Mouse (Mus musculus) cerebellum, adult 11-12 months (tissue): ENCODE results near the gene Pkn3.
"Not testable (repeated sequence)": the region's sequence is repeated elsewhere in the genome, so short reads cannot be mapped to it uniquely, and the experiment has no call there.

Experiments
- DNase-seq: peaks from one replicate; pipeline ENCODE4 v3.0.0; 2022

Pkn3 gene

DNA sequence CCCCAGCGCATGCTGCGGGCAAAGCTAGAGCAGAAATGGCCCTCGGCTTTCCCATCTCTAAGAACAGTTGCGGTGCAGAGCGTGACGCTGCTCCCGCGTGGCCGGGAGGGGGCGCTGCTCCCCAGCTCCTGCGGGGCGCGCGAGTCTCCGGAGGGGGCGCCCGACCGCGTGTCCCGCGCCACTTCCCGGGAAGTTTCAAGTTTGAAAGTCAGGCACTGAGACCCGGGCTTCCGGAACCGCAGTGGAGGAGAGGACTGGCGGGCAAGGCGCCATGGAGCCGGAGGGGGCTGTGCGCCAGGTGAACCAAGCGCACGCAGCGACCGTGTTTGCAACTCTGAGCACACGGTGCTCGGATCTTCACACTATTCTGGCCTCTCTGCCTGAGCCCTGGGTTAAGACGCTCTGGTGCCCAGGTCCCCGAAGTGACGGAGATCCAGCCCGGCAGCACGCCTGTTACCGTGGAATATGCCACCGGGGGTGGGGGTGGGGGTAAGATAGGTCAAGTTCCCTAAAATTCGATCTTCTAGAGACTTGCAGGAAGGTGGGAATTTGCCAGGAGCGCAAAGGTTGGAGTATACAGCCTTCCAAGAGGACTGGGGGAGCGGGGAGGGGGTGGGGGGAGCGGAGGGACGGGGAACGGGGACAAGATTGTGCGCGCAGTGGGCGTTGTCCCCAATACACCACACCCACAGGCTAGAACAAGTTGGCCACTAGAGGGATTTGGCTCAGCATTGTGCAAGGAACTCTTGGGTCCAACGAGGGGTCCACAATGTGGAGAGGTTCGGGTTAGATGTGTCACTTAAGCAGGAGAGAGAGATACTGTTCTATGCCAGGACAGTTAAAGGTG lies at the start of gene Pkn3:
TSS of gene Pkn3 (plus strand) at position 183 of the 847 bp plus-strand sequence.
- DNase-seq = peak; percentile 64

DNA sequence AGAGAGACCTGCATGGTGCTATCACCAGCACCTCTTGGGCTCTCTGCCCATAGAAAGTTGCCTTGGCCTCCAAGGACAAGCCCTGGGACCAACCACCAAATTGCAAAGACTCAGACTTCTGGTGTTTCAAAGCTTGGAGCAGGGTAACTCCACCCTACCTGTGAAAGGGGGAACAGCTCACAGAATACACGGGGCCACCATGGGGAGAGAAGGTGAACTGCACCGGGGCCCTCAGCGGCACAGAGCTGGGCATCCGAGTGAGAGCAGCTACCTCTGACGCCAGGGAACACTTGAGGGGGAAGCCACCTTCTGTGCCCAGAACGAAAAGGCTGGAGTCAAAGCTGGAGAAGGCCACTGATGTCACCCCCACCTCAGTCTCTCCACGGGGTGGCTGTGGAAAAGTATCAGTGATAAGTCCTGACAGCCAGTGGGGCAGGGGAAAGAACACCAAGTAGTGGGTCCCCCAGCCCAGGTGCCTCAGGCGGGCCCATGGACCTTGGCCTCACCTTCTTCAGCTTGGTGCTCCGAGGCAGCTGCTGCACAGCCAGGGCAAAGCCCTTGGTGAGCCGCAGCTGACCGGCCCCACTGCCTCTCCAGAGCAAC lies 45.1 kb upstream of the Pkn3 start:
- DNase-seq = no peak

DNA sequence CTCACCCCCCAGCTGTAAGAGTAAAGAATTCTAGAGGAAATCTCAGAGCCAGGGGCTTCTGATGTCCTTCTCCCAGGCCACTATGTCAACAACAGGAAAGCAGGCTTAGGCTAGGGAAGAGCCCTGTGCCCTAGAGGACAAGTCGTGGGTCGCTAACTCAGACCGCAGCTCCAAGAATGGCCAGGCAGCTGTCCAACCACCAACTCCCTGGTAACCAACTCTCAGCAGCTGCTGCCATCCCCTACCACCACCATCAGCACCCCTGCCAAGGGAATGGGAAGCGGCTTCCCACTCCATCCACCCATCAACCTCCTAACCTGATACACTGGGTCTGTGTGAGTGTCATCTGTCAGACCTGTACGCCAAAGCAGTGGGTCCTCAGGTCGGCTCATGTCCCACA lies 44.5 kb upstream of the Pkn3 start:
- DNase-seq = no peak

DNA sequence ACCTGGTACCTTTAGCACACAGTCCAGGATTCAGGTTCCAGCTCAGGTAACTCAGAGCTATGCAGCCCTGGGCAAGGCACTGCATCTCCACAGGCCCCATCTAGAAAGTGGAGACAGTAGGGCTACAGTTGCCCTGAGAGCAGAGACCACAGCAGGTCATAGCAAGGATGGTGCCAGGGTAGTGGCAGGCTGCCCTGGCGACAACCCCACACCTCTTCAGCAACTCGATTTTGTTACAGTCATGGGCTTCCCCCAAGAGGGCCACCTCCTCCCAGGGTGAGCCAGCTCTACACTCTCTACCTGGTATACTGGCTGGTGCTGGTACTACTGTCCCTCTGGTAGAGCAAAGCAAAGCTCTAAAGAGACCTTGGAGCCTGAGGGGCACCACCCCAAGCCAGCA lies 39.7 kb upstream of the Pkn3 start:
- DNase-seq = no peak

DNA sequence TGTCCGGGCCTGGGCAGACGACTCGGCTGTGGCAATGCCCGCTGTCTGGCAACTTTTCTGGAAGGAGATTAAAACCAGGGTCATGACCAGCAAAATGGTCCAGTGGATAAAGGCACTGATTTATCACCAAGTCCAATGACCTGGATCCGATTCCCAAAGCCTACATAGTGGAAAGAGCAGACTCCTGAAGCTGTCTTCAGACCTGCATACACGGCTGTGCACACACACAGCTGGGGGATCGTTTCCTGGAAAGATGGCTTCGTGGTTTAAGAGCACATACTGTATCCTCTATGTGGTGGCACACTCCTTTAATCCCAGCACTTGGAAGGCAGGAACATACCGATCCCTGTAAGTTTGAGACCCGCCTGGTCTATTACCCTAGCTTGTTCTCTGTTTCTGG lies 39.1 kb upstream of the Pkn3 start:
- no peak for DNase-seq

DNA sequence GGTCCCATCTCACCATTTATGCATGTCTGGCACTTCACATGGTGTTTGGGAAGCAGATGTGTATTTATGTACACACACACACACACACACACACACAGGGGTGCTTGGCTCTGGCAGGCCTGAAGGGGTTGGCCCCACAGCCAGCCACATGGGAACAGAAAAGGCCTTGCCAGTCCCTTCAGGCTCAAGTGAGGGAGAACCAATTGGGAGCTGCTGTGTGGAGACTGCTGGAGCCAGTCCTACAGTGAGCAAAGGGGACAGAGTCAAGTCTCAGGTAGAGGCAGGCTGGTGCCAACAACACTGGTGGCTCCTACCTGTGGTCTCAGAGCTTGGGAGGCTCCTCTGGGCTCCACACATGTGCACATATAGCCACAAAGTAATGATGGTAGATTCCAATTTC lies 37.8 kb upstream of the Pkn3 start:
- no peak for DNase-seq

DNA sequence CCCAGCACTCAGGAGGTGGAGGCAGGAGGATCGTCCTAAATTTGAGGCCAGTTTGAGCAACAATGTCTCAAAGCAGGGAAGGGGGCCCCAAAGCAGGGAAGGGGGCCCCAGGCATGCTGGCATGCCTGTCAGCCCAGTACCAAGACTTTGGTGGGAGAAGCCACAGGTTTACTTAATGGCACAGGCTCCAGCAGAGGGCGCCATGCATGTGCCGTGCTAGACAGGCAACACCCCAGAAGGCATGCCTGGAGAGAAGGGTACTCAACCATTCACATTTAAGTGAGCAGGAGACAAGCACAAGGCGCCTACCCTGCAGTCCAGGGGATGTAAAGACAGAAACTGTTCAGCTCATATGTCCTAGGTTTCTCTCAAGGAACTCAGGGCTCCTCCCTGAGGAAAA lies 35.0 kb upstream of the Pkn3 start:
- DNase-seq = peak; percentile 59

DNA sequence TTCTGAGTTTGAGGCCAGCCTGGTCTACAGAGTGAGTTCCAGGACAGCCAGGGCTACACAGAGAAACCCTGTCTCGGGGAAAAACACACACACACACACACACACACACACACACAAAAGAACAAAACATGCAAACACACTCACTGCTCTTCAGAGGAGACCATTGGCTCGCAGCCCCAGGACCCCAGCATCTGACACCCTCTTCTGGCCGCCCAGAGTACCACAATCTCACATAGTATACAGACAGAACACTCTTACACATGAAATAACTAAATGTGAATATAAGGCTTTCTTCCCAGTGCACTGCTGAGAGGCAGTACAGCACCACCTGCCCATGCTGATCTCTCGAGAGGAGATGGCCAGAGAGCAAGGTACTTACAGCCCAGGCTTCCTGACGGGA lies 32.9 kb upstream of the Pkn3 start:
- no peak for DNase-seq

DNA sequence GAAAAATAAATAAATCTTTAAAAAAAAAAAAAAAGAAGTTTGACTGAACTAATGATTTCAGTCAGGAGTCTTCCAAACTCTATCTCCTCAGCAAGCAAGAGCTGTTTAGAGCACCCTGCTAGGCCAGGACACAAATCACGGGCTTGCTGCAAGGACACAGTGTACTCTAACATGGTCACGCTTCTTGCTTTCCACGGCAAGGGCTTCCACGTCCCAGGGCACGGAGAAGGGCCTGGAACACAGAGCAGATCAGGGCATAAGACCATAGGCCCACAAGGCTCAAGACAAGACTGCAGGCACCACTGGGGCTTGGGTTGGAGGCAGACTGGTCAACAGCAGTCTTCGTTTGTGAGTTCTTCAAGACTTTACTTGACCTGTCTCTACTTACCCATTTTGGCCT lies 30.4 kb upstream of the Pkn3 start:
- DNase-seq = no peak

DNA sequence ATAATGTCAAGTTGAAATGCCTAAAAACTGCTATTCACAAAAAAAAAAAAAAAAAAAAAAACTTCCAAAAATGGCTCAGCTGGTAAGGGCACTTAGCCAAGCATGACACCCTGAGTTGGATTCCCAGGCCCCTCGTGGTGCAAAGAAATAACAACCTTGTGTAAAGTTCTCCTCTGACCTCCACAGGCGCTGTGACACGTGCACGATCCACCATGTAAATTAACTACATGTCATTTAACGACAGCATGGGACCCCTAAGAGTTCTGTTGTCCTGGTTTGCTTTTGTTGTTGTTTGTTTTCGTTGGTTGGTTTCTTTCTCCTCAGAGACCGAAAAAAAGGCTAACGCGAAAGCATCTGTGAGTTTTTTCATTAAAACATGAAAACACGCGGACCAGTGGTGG lies 29.4 kb upstream of the Pkn3 start:
- DNase-seq = no peak

DNA sequence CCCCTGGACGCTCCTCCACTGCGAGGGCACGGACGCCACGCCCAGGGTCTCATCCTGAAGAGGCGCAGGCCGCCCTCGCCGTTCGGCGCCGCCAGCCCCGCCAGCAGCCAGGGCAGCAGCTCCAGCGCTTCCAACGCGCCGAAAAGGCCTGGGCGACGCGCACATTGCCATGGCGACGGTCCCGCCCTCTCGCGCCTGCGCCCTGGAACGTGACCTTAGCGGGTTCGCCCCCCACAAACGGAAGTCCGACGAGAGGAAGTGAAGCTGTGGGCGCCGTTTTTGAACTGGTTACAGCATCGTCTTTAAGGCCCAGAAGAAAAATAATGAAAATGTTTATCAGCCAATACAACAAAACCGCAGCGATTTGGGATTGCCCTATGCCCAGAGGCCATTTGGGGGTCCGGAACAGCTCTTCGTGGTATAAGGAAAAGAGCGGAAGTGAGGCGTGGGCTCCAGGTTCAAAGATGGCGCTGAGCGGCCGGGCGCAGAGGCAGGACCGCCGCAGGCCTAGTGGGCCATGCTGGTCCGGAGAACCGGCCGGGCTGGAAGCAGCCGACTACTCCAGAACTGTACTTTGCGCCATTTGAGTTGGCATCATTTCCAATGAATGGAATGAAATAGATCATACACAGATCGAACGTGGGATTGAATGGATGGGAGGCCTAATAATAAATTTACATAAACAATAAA lies 28.6 kb upstream of the Pkn3 start, which contains the start of gene Wdr34:
TSS of gene Wdr34 (minus strand) at position 183 of the 690 bp plus-strand sequence.
- DNase-seq = peak; percentile 96

DNA sequence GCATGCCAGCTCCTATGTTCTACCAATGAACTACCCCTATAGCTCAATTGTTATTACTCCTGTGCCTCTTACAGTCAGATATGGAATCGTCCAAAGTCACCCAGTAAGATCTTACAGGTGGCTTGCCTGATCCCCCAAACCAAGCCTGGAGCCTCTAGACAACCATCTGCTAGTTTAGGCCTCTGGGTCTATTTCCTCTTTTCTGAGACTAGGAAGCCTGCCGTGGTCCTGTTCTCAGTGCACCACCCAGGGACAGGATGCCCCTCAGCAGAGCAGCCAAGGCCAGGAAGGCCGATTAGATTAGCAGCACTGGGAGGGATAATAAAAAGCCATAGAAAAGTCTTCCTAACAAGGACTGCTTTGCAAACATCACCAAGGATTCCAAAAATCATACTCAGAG lies 27.7 kb upstream of the Pkn3 start:
- no peak for DNase-seq

DNA sequence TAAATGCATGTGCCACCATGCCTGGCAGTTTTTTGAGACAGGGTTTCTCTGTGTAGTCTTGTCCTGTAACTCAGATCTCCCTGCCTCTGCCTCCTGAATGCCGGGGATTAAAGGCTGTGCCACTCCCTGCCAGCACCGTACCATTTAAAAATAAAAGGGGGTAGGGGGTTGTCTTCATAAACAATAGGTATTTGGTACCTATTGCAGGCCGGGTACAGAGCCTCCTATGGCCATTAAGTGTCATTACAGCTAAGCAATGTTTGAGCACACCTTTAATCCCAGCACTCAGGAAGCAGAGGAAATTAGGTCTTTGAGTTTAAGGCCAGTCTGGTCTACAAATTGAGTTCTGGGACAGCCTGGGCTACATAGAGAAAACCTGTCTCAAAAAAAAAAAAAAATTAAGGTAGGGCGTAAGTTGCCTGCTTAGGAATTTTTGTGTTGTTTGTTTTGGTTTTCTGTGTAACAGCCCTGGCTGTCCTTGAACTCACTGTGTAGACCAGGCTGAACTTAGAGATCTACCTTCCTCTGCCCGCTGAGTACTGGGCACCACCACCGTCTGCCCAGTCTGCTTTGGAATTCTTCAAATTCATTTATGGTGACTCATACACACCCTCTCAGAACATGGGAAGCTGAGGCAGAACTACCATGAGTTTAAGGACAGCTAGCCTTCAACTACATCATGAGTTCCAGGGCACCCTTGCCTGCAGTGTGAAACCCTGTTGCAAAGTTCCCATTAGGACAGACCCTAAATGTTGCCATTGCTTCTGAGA lies 25.3 kb upstream of the Pkn3 start:
- DNase-seq = no peak

DNA sequence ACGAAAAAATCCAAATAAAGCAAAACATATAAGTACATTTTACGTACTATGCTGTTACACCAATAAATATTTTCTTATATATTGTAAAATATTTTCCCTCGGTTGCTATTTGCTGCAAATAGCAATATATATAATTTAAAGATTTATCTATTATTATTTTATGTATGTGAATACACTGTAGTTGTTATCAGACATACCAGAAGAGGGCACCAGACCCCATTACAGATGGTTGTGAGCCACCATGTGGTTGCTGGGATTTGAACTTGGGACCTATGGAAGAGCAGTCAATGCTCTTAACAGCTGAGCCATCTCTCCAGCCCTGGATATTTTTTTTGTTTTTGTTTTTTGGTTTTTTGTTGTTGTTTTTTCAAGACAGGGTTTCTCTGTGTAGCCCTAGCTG lies 22.2 kb upstream of the Pkn3 start:
- not testable (repeated sequence) for DNase-seq

DNA sequence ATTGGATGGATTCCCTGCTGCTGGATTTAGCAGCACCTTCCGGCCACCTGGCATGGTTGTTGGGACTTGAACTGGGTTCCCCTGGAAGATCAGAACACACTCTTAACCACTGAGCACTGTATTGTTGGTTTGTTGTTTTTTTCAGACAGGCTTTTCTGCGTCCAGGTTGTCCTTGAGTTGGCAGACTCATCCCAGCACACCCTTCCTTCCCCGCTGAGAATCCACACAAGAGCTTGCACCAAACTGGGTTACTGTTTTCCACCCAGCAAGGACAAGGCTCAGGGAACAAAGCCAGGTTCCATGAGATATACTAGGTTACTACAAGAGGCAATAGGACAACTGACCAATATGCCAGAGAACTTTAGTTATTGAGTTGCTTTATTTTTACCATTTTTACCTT lies 20.7 kb upstream of the Pkn3 start:
- DNase-seq = no peak

DNA sequence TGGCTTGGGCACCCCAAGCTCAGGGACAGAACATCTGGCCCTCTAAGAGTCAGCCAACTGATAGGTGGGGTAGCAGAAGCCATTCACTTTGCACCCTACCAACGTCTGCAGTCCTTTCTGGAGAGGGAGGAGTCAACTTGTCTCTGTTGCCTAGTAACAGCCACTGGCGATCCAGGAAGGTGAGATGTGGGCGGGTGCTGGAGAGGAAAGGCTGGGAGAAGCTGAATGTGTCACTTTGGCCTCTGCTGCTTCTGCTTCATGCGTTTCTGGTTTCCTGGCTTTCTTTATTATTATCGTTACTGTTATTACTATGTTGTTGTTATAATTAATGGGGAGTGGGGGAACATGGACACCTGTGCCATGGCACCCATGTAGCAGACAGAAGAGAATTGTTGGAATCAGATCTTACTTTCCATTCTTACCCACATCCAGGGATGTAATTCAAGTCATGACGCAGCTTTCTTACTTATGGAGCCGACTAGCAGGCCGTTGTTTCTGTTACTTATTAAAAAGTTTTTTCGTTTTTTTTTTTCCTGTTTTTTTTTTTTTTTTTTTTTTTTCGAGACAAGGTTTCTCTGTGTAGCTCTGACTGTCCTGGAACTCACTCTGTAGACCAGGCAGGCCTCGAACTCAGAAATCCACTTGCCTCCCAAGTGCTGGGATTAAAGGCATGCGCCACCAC lies 20.1 kb upstream of the Pkn3 start, which contains the start of gene Set:
TSS of gene Set (plus strand) at position 156 of the 682 bp plus-strand sequence.
- no peak for DNase-seq

DNA sequence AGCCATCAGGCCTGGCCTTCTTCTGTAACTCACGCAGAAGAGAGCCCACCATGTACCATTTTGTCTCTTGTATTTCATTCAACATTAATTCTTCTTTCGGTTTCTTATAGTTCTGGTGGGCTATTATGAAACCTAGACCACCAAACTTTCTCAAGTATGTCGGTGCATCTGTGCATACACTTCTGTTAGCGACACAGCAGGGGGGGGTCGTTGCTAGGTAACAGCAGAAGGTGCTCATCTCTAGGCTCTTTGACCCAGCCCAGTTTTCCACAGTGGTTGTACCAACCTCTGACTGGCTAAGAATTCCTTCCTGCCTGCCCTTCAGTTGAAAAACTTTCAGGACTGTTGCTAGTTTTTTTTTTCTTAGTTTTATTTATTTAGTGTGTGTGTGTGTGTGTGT lies 19.1 kb upstream of the Pkn3 start:
- DNase-seq = no peak

DNA sequence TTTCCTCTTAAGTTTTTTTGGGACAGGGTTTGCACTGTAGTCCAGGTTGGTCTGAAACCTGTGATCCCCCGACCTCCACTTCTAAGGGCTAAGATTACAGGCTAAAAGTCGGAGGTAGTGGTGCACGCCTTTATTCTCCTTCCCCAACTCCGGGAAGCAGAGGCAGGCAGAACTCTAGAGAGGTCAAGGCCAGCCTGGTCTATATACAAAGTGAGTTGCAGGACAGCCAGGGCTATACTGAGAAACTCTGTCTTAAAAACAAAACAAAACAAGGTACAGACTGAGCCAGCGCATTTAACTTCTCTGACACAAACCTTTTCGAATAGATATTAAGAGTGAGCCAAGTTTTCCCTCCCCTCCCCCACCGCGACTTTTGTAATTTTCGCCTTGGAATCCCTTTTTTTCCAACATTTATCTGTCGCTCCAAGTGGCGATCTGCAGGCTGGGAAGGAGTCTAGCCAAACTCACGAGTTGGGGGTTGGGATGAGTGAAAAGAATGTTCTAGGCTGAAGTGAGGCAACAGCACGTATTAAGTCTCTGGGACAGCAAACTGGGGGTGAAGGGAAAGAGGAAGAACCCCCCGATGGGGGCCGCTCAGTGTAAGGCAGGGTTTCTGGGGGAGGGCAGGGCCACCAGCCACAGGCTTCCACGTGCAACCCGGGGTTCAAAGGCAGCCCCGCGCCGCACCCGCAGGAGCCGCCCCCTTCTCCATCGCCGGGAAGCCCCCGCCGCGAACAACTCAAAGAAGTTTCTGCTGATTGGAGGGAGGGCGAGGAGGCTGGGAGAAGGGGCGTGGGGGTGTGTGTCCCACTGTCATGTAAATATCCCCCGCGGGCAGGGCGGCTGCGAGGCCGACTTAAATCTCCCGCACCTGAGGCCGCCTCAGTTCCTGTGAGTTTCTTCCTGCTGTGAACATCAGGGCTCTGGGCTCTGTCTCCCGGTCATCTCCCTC lies 16.0 kb upstream of the Pkn3 start:
- peak; percentile 46 for DNase-seq

DNA sequence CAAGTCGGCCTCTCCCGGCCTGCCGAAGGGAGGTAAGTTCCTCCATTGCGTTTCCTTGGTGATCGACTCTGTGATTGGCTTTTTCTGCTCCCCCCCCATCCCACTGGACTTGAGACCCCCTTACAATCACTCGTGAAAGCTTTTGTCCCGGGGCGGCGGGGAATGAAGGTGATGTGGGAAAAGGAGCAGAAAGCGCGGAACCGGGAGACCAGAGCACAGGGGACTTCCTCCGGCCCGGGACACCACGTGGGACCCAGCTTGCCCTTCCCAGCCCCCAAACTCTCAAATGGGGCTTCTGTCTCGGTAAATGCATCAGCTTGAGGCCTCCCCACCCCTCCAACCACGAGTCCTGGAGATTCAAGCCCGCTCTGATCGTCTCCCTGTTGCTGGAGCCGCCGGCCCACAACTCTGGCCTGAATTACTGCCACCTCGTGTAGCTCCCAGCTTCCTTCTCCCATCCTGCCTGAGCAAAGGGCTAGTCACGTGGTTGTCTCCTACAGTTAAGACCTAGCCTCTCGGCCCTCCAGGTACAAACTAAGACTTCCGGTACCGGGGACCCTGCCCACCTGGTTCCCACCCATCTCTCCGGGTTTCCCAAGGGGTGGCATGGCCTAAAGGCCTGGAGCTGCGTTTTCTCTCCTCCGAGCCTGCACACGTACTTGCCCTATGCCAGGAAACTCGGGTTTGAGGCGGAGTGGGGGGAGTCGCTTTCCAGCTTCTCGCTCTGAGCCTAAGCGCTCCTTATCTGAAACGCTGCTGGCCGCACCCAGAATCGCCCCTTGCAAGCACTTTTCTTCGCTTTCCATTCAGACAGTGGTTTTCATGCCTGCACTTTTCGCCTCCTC lies 15.0 kb upstream of the Pkn3 start:
- peak; percentile 67 for DNase-seq

DNA sequence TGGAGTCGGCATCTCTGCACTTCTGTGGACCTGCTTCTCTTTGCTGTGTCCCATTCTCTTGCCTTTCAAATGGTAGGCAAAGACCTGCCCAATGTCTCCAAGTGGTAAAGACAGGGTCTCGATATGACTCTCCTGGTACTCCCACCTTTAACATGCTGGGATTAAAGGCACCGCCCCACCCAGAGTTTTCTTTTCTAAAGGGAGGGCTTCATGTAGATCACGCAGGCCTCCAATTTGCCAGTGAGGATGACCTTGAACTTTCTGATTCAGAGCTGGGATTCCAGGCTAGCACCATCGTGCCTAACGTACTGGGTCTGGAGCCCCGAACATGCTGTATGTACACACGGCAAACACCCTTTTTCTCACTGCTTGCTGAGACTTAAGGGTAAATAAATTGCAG lies 14.2 kb upstream of the Pkn3 start:
- DNase-seq = no peak
